Mouse (Mus musculus) olfactory bulb, adult 2 months (tissue): ENCODE measurements around the gene Hmx2.

ENCODE experiments used
- CTCF ChIP-seq: fragments of 200-500 bp; IDR thresholded peaks from 2 replicates; pipeline ENCODE4 v1.5.1; 2012; ENCODE audit warnings: low read depth, mild to moderate bottlenecking, low read length, moderate library complexity; ENCODE audit not compliant: insufficient read depth
- POLR2A ChIP-seq: fragments of 200-500 bp; IDR thresholded peaks from 2 replicates; pipeline ENCODE4 v1.6.1; 2012; ENCODE audit warnings: mild to moderate bottlenecking, low read depth, low read length, moderate library complexity; ENCODE audit not compliant: insufficient read depth

- no peak for TF ChIP-seq POLR2A
- no peak for TF ChIP-seq CTCF
These were observed 6.0 kb downstream of the Hmx2 start for GRCm38 (mm10) chr7:131554341-131555180.
